Mouse (Mus musculus): ENCODE results near the gene Shisa8.
A peak's percentile ranks its signal among the peaks of the same experiment; 100 is the strongest.

Shisa8 gene

DNA sequence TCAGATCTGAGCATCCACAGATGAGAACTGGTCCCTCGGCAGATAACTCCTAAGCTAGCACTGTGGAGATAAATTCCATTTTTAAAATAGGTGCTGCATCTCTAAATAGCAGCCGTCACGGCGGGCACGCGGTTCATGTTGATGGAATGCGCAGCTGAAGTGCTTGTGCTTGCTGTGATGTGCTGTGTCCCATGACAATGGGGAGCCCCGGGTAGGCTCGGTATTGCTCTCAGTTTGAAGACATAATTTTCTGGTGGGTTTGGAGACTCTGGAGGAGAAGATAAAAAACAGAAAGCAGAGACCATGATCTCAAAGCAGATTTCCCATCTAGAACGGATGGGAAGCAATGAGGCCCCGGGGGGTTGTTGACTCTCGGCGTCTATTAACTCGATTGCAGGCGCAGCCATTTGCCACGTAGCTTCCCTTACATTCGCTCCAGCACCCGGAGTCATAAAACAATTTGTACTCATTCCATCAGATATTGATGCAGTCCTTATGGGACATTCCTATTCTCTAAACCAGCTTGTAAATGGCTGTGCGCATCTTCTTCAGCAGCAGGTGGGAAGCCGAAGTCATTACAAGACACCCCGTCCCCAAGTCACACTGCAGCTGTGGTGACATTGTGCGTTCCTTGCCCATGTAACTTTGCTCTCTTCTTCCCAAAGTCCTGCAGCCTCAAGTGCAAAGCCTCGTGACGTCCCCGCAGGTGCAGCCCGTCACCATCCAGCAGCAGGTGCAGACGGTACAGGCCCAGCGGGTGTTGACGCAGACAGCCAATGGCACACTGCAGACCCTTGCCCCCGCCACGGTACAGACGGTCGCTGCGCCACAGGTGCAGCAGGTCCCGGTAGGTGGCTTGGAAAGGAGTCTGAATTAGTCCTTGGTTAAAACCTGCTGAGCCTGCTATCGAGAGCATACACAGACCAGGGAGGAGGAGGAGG, 41.9 kb downstream of the Shisa8 start:
- no peak for DNase-seq

GRCm38 (mm10) chr15:82169671-82170070, 42.9 kb downstream of the Shisa8 start:
- no peak for DNase-seq

DNA sequence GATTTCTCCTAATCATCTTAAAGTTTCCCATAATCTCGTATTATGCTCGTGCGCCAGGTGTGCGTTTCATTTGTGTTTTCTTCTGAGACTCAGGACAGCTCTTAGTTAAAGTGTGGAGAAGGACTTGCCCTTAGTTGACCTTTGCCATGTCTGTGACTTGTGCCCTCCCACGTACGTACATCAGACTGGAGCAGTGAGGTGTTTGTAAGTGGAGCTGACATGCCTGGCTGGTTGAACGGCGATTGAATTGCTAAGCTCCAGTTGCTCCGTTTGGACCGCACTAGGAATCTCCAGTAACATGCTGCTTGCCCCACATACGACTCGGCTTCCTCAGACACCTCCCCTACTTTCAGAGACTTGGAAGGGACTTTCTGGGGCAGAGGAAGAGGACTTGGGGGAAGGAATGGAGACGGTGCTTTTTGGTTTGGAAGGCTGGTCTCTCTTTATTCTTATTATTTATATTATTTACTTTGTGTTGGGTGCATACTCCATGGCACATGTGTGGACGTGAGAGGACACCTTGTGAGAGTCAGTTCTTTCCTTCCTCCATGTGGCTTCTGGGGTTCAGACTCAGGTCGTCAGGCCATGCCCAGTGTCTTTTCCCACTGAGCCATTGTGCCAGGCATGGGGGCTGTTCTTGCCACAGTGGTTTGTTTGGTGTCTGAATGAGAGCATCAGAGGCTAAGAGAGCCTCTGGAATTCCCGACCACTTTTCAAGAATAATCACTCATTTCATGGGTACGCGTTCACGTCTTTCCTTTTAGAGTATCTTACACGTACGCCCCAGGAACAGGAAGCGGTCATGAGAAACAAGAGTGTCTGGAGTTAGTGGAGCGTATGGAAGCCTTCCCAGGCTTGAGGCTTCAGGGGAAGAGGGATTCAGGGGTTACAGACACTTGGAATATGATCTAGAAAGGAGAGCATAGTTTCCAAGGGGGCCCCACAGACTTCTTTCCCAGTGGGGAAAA, 45.1 kb downstream of the Shisa8 start:
- no peak for DNase-seq

GRCm38 (mm10) chr15:82166240-82167100, 46.1 kb downstream of the Shisa8 start:
- DNase-seq = peak; percentile 53 to 60

- DNase-seq = peak; percentile 80 to 89
Observed at GRCm38 (mm10) chr15:82165332-82166239, 47.0 kb downstream of the Shisa8 start.

DNA sequence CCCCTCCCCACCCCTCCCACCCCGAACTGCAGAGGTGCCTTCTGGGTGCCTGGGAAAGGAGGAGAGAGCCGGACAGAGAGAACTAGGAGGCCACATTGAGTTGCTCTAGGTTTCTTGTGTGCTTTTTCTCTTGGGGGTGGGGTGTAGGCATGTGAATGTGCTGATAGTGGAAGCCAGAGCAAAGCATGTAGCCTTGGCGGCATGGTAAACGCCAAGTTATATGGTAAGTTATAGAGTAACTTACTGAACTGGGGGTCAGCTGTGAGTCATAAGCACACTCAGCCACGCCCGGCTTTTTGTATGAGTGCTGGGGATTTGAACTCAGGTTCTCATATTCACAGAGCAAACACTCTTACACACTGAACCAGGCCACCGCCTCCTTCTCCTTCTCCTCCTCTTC, 48.1 kb downstream of the Shisa8 start:
- DNase-seq = no peak

- DNase-seq = peak in 1 of 2 experiments; percentile 38
Observed at GRCm38 (mm10) chr15:82164061-82164399, 48.6 kb downstream of the Shisa8 start.

- peak in 1 of 2 experiments; percentile 32 for DNase-seq
Observed at GRCm38 (mm10) chr15:82163356-82164060, 49.1 kb downstream of the Shisa8 start.

DNA sequence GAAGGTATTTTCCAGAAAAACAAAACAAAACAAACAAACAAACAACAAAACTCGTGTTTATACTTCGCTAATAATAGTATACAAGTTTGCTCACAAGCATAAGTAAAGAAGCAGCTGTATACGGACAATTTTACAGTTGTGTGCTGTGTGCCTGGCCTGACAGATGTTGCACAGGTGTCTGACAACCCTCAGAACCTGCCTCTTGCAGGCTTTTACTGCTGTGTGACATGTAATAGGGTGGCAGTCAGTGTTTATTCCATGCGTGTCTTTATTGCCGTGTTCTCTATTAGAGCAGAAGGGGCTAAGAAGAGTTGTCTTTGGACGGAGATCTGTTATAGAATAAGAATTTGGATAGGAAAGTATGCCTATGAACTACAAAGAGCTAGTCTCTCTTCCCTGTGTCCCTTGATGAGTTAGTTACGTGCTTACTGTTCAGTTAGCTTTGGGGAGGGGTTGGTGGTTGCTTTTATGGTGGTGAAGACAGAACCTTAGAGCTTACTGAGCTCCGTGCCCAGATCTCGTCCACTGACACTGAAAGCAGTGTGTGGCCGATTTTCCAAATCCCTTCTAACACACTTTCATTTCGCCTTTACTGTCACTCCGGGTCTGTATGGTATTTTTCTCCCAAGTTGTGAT, 50.5 kb downstream of the Shisa8 start:
- no peak for DNase-seq

- no peak for DNase-seq
Observed at GRCm38 (mm10) chr15:82160731-82161640, 51.6 kb downstream of the Shisa8 start.

GRCm38 (mm10) chr15:82159471-82159870, 53.1 kb downstream of the Shisa8 start:
- no peak for DNase-seq

DNA sequence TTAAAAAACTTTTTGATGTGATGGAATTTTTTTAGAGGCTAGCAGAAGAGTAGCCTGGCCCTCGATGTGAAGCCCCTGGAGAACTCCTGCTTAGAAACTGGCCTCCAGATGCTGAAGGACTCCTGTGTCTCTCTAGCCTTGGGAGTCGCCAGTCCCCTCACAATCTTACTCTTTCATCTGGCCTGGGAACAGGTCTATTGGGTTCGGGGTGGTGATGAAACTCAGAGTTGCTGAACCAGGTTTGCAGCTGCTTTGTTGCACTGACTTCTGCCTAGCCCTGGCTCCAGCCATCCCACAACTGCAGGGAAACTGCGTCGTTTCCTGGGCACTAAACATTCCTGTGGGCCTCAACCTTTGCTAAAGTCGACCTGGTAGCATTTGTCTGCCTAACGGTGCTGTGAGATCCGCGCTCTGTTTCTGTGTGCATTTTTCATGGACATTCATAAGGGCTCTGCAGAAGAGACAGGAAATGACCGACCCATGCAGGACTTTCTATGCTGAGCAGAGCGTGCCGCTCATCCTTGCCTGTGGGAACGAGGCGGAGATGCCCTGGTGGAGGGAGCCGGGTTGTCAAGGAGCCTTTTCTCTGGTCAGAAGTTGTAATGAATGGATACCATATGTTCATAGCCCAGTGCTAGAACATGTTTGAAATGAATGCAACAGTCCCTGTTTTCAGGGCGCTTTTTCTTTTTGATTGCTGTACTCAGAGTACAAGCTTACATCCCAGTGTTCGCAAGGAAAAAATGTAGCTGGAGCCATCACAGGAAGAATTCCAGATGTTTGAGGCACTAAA, 54.2 kb downstream of the Shisa8 start:
- no peak for DNase-seq

- DNase-seq = no peak
Observed at GRCm38 (mm10) chr15:82156902-82157301, 55.7 kb downstream of the Shisa8 start.

- DNase-seq = no peak
Observed at GRCm38 (mm10) chr15:82156298-82156697, 56.3 kb downstream of the Shisa8 start.

Measured in spleen, adult 18-20 months (tissue).